Mouse (Mus musculus) forelimb bud, embryonic 11.5 days (tissue): Measurements from ENCODE around the gene Ccdc151.

Experiments
- DNase-seq: peaks from one replicate; pipeline ENCODE4 v3.0.0-alpha.2; 2012; ENCODE audit warnings: low read depth, low spot score

The Ccdc151 gene

GRCm38 (mm10) chr9:21996178-21996867 is 6.1 kb downstream of the Ccdc151 start:
- no peak for DNase-seq

- DNase-seq, result no peak
Measured at GRCm38 (mm10) chr9:21992227-21992626, 10.2 kb downstream of the Ccdc151 start.

- DNase-seq, result no peak
Measured at GRCm38 (mm10) chr9:21989230-21990110, 13.0 kb downstream of the Ccdc151 start, which contains the start of gene Rgl3. Gene Rgl3 (minus strand): TSS chr9:21989446.

- DNase-seq, result no peak
Measured at GRCm38 (mm10) chr9:21988421-21989101, 13.9 kb downstream of the Ccdc151 start.

GRCm38 (mm10) chr9:21987592-21988342 is 14.7 kb downstream of the Ccdc151 start:
- DNase-seq, result no peak

GRCm38 (mm10) chr9:21983911-21984310 is 18.5 kb downstream of the Ccdc151 start:
- no peak for DNase-seq

GRCm38 (mm10) chr9:21978398-21979128 is 23.9 kb downstream of the Ccdc151 start:
- no peak for DNase-seq

- no peak for DNase-seq
Measured at GRCm38 (mm10) chr9:21977972-21978371, 24.5 kb downstream of the Ccdc151 start.

- no peak for DNase-seq
Measured at GRCm38 (mm10) chr9:21977331-21977730, 25.1 kb downstream of the Ccdc151 start.

GRCm38 (mm10) chr9:21976626-21977175 is 25.7 kb downstream of the Ccdc151 start:
- DNase-seq, result no peak

- DNase-seq, result no peak
Measured at GRCm38 (mm10) chr9:21969304-21969703, 33.1 kb downstream of the Ccdc151 start.

- DNase-seq, result no peak
Measured at GRCm38 (mm10) chr9:21968883-21969282, 33.6 kb downstream of the Ccdc151 start.

- DNase-seq, result no peak
Measured at GRCm38 (mm10) chr9:21963417-21963816, 39.0 kb downstream of the Ccdc151 start, which contains the start of gene Epor. Gene Epor (minus strand): TSS chr9:21963506.

GRCm38 (mm10) chr9:21962416-21963059 is 39.9 kb downstream of the Ccdc151 start:
- DNase-seq, result peak; percentile 66

GRCm38 (mm10) chr9:21962010-21962409 is 40.4 kb downstream of the Ccdc151 start:
- DNase-seq, result no peak

GRCm38 (mm10) chr9:21961366-21961980 is 41.0 kb downstream of the Ccdc151 start:
- DNase-seq, result no peak

GRCm38 (mm10) chr9:21960558-21961208 is 41.8 kb downstream of the Ccdc151 start:
- no peak for DNase-seq

- no peak for DNase-seq
Measured at GRCm38 (mm10) chr9:21960135-21960534, 42.3 kb downstream of the Ccdc151 start.

- DNase-seq, result no peak
Measured at GRCm38 (mm10) chr9:21959244-21959643, 43.2 kb downstream of the Ccdc151 start.
